Mouse (Mus musculus) hematopoietic stem cell, adult 5-6 weeks (primary cell): ENCODE measurements around the gene Atp6v0a4. TPM values are rescaled to one million over a fixed set of nuclear protein-coding genes. Genes with fewer than 3 reads are reported as not detected.

ENCODE experiments used
- ATAC-seq, 2 experiments: fragments of 125-278 bp in 1 of 2; replicated peaks in 1 of 2; 2 replicates each; pipeline ENCODE4 v1.8.0; 2016 to 2017; ENCODE audit warnings: inconsistent platforms in 2 of 2, mild to moderate bottlenecking in 2 of 2, moderate number of reproducible peaks in 2 of 2, low read depth in 1 of 2, moderate TSS enrichment in 1 of 2; ENCODE audit not compliant: low FRiP score in 2 of 2, poor library complexity in 2 of 2, severe bottlenecking in 2 of 2, insufficient read depth in 1 of 2, low TSS enrichment in 1 of 2
- total RNA-seq: library from RNA; stranded (forward); fragments of 172-1452, 232-1000 nt; gene quantifications from 2 replicates; pipeline ENCODE4 v1.2.3, GENCODE M21; 2017

Atp6v0a4 gene
- total RNA-seq, result not detected in 2 replicates

- ATAC-seq, result no peak
Measured at GRCm38 (mm10) chr6:38124207-38124835, at the start of gene Atp6v0a4. Gene Atp6v0a4 (minus strand): TSS chr6:38124586.

GRCm38 (mm10) chr6:38165385-38165784 lies 41.0 kb upstream of the Atp6v0a4 start:
- ATAC-seq, result no peak

- ATAC-seq, result no peak
Measured at GRCm38 (mm10) chr6:38164705-38165104, 40.3 kb upstream of the Atp6v0a4 start.

GRCm38 (mm10) chr6:38162825-38163504 lies 38.6 kb upstream of the Atp6v0a4 start:
- no peak for ATAC-seq

DNA sequence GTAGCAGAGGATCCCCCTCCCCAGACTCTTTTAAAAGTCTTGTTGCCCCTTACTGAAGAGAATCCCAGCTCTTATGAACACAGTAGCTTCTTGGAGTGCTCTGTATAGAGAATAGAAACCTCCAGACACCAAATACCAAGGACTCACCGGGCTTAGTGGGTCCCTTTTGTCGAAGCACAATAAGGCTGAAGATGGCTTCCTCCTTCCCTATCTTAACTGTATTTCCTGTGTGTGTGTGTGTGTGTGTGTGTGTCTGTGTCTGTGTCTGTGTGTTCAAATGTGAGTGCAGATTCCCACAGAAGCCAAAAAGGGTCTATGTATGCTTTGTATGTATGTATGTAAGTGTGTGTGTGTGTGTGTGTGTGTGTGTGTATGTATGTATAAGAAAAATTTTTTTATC lies 36.2 kb upstream of the Atp6v0a4 start:
- ATAC-seq, result no peak

DNA sequence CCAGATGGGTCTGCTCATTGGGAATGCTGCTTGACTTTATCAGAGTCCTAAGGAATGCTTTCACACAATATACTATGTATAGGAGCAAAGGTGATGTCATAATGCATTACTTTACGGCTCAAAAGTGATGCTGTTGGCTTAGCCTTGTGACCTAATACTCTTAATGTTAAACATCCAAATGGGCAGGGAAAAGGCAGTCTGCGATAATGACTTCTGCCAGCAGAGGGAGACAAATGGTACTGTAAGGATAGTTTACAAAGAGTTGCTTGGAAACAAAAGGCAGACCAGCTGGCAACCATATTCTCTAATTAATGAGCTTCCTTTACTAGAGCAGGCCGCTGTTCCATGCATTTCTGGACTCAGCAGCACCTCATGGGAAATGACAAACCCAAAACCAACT lies 35.7 kb upstream of the Atp6v0a4 start:
- peak; percentile 78 to 80 for ATAC-seq

DNA sequence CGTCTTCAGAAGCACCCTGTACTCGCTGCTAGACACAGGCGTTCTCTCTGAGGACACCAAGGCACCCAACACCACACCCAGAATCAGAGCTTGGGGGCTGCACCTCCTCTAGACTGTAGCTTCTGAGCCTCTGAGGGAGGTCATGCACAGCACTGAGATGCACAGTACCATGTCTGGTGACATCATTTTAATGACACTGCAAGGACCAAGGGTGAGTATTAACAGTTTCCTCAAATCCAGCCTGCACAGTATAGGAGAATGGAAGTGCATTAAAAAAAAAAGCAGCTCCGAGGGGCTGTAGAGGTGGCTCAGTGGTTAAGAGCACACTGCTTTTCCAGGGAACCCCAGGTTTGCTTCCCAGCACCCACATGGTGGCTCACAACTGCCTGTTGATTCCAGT lies 35.2 kb upstream of the Atp6v0a4 start:
- ATAC-seq, result no peak

- ATAC-seq, result no peak
Measured at GRCm38 (mm10) chr6:38157925-38158324, 33.5 kb upstream of the Atp6v0a4 start.

- ATAC-seq, result no peak
Measured at GRCm38 (mm10) chr6:38156204-38156603, 31.8 kb upstream of the Atp6v0a4 start.

DNA sequence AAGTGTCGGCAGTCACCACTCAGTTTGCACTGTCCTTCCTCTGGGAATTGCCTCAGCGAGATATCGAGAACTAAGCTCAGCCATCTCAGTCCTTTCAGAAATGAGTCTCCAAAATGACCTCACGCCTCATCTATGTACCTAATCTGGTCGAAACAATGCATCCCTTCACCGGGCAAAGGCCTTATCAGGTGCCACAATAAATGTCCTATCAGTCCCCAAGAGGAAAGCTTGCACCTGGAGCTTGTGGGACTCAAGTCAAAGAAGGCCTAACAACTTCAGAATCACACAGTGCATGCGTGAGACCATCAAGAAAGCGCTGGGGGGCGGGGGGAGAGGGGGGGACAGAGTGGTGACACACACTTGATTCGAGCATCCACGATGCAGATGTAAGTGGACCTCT lies 27.9 kb upstream of the Atp6v0a4 start:
- no peak for ATAC-seq

GRCm38 (mm10) chr6:38149483-38149882 lies 25.1 kb upstream of the Atp6v0a4 start:
- ATAC-seq, result no peak

DNA sequence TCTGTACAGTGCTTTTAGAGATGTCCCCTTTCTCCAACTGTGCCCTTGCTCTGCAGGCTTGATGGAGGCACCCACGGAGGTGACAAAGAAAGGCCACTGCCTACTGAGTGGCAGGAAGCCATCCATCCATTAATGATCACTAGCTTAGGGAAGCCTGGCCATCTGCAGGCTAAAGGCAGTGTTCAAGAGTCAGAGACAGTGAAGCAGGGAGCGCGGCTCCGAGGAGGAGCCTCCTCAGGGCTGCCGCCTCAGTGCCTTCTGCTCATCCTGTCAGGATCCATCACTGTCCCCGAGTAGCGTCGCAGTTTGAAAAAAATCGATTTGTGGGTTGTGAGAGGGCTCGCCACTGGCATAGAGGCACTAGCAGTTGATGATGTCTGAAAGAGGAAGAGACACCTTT lies 24.2 kb upstream of the Atp6v0a4 start:
- no peak for ATAC-seq

DNA sequence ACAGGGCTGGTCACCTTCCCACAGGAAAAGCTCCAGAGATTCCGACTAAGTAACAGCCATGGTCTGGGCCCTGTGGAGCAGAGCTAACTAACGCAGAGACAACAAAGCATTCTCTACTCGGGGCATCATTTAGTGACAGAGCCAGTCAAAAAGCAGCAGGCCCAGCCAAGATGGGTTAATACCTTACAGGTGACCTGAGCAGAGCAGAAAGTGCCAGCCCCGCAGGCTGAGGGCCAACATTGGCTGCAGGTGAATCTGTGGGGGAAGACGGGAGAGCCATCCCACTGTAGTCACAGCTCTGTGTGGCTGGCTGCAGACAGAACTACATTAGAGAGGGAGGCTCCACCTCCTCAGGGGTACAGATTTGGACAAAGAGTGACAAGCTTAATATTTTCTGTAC lies 22.9 kb upstream of the Atp6v0a4 start:
- ATAC-seq, result no peak

DNA sequence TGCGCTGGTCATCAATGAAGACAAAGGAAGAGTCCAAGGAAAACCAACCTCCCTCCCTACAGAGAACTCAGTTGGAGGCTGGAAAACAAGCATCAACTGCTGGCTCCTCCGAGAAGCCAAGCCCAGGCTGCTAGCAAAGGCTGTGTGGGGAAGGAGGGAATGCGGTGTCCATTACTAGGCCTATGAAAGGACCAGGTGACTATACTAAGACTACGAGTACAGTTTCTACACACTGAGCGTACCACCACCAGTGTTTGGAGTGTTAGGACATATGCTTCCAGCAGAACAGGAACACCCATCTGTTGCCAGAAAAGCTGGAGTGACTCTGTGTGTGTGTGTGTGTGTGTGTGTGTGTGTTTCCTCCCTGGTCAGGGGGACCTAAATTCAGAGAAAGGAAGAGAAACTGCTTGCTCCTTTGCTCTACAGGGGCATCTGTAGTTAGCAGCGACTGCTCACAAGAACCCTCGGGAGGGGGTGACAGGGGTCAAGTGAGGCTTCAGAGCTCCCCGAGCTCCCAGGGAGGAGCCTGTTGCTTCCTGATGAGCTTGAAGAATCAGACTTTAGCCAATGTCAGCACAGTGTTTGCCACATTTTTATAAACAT lies 21.2 kb upstream of the Atp6v0a4 start:
- ATAC-seq, result no peak

GRCm38 (mm10) chr6:38144161-38144998 lies 20.0 kb upstream of the Atp6v0a4 start:
- no peak for ATAC-seq

- no peak for ATAC-seq
Measured at GRCm38 (mm10) chr6:38140402-38140801, 16.0 kb upstream of the Atp6v0a4 start.

GRCm38 (mm10) chr6:38139086-38139485 lies 14.7 kb upstream of the Atp6v0a4 start:
- no peak for ATAC-seq
